Mouse (Mus musculus): ENCODE results near the gene Sms. TPM values are rescaled to one million over a fixed set of nuclear protein-coding genes. Genes with fewer than 3 reads are reported as not detected.

Gene Sms
- polyA plus RNA-seq, 1 experiment from 2014 or later = 69.8 TPM

DNA sequence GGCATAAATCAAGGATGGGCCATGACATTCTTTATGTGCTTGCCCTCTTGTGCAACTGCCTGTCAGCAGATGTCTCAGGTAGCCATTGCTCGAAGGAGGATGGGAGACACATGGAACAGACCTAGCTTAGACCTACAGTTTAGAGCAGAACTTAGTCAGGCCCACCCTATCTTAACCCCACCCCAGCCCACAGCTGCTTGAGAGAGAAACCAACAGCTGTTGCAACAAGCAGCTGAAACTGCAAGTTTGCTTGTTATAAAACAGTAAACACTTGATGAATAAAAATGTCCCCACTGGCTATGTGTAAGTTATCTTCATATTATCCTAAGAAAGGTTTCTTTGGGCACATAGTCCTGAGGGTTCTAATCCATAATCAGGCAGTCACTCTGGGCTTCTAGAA is 57.3 kb downstream of the Sms start:
- H3K4me2 ChIP-seq (replicated peaks) = no peak overlapping the region
- H3K4me3 ChIP-seq = no peak overlapping the region
- H3K4me1 ChIP-seq = no peaks in the 10 kb centered on the region
- H3K36me3 ChIP-seq = no peaks in the 10 kb centered on the region
- no peaks in the 10 kb centered on the region for H3K27me3 ChIP-seq
- WGBS = 75% methylated on average over 1 of the region's 1 CpGs
- H3K27ac ChIP-seq = no peak overlapping the region
- H3K9me3 ChIP-seq = no peaks in the 10 kb centered on the region
- no peak for ATAC-seq (ENCODE audit: insufficient number of reproducible peaks, insufficient read depth, low FRiP score, low TSS enrichment)
- H3K9ac ChIP-seq = no peak overlapping the region

DNA sequence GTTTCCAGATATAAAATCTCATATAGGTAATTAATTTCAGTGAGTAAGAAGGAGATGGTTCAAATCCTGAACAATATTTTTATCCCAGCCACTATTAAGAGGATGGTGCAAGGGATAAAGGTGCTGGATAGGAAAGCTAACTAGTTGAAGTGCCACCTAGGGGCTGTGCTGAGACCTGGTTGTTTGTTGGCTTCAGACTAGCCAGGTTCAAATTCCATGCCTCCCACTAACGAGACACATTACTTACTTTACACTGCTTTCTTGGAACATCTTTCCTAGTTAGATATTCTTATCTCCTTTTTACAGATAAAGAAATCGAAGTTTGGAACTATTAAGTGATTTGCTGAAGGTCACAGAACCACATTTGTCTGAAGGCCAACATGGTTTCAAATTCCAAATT is 72.6 kb downstream of the Sms start:
- Histone ChIP-seq H3K27ac (no peak overlapping the region), H3K4me3 (no peak overlapping the region), H3K4me1 (no peaks in the 10 kb centered on the region), H3K36me3 (no peaks in the 10 kb centered on the region), H3K4me2 (replicated peaks) (no peak overlapping the region), H3K27me3 (no peaks in the 10 kb centered on the region), H3K9ac (no peak overlapping the region), H3K9me3 (no peaks in the 10 kb centered on the region)
- no peak for ATAC-seq (ENCODE audit: insufficient number of reproducible peaks, insufficient read depth, low FRiP score, low TSS enrichment)
- WGBS = 58% methylated on average over 2 of the region's 2 CpGs

DNA sequence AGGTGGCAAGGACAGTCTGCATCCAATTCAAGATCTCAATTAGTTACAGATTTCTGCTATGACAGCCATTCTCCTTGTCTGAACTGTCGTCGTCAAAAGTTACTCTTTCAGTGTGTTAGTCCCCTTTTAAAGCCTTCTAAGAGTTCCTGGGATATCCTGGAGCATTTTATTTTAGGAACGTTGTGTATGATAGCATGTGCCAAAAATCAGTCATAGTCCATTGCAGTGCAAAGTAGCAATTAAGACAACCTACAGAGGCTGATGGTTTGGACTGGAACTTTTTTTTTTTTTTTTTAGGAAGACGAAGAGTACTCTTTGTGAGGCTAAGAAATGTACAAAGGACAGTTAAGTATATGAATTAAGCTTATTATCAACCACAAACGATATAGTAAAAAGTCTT is 76.9 kb downstream of the Sms start, which contains the start of gene Phex:
Phex (minus strand) TSS at position 101 of the 400 bp plus-strand sequence.
- Histone ChIP-seq H3K4me1 (no peaks in the 10 kb centered on the region), H3K9me3 (no peaks in the 10 kb centered on the region), H3K27me3 (no peaks in the 10 kb centered on the region), H3K4me2 (replicated peaks) (no peak within 1 kb of the TSS), H3K4me3 (no peak within 1 kb of the TSS), H3K36me3 (no peaks in the 10 kb centered on the region), H3K27ac (no peak within 1 kb of the TSS), H3K9ac (no peak within 1 kb of the TSS)
- 43% methylated on average over 5 of the region's 5 CpGs for WGBS
- no peak for ATAC-seq (ENCODE audit: insufficient number of reproducible peaks, insufficient read depth, low FRiP score, low TSS enrichment)

DNA sequence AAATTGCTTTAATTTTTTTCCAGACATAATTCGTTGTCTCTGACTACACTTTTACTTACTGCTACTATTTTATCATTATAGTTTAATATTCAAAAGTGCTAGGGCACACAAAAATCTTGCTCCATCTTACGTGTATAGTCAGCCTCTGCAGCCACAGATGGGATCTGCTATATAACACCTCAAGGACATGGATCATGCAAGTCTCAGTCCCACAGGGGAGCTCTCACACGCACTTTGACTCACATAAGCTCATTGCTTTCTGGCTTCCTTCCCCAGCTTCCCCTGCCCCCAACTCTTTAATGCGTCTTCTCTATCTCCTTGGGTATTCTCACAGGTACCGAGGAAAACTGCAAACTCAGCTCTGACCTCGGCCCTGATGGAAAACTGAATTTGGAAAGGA is 87.2 kb downstream of the Sms start:
- H3K4me1 ChIP-seq = no peaks in the 10 kb centered on the region
- ATAC-seq (ENCODE audit: insufficient number of reproducible peaks, insufficient read depth, low FRiP score, low TSS enrichment) = no peak
- H3K9ac ChIP-seq = no peak overlapping the region
- no peaks in the 10 kb centered on the region for H3K9me3 ChIP-seq
- no peak overlapping the region for H3K4me3 ChIP-seq
- H3K27me3 ChIP-seq = no peaks in the 10 kb centered on the region
- no peak overlapping the region for H3K4me2 ChIP-seq (replicated peaks)
- no peaks in the 10 kb centered on the region for H3K36me3 ChIP-seq
- 68% methylated on average over 6 of the region's 6 CpGs for WGBS
- no peak overlapping the region for H3K27ac ChIP-seq

Other genes starting within 250 kb of the Sms start
- gene Phex, start 77.0 kb downstream of the Sms start, polyA plus RNA-seq (2016; fragmentation: Nextera tagmentation; extraction: Ambion mirVana) = 0.37 and 0.84 TPM in 2 replicates
- 4.1 and 5.2 TPM in 2 replicates for gene Yy2, start 76.7 kb upstream of the Sms start, polyA plus RNA-seq (2016; fragmentation: Nextera tagmentation; extraction: Ambion mirVana)
- 25.5 and 27.1 TPM in 2 replicates for gene Mbtps2, start 106.4 kb upstream of the Sms start, polyA plus RNA-seq (2016; fragmentation: Nextera tagmentation; extraction: Ambion mirVana)
- 3.5 and 3.7 TPM in 2 replicates for gene Smpx, start 206.6 kb upstream of the Sms start, polyA plus RNA-seq (2016; fragmentation: Nextera tagmentation; extraction: Ambion mirVana)

Measured in embryonic facial prominence, embryonic 12.5 days (tissue).